Mouse (Mus musculus) small intestine, adult 2 months (tissue): Measurements from ENCODE around the gene Gm3095. TPM values are rescaled to one million over a fixed set of nuclear protein-coding genes. Genes with fewer than 3 reads are reported as not detected.
"Not testable (repeated sequence)": the region's sequence is repeated elsewhere in the genome, so short reads cannot be mapped to it uniquely, and the experiment has no call there.

ENCODE experiments used
- H3K27ac ChIP-seq: fragments of 200-500 bp; 2 replicates; pipeline ENCODE4 v1.5.1; 2012; ENCODE audit warnings: low read depth, low read length, control low read depth, inconsistent platforms; ENCODE audit not compliant: insufficient read depth
- H3K27me3 ChIP-seq: fragments of 200-500 bp; 2 replicates; pipeline ENCODE4 v1.6.1; 2012; ENCODE audit warnings: mild to moderate bottlenecking, moderate library complexity, low read length, inconsistent platforms; ENCODE audit not compliant: control insufficient read depth, insufficient read depth
- H3K36me3 ChIP-seq: fragments of 200-500 bp; 2 replicates; pipeline ENCODE4 v1.6.1; 2012; ENCODE audit warnings: mild to moderate bottlenecking, low read length, control low read depth, inconsistent platforms; ENCODE audit not compliant: control insufficient read depth, insufficient read depth
- H3K4me1 ChIP-seq: fragments of 200-500 bp; 2 replicates; pipeline ENCODE4 v1.6.1; 2012; ENCODE audit warnings: low read length, inconsistent platforms, mixed read lengths; ENCODE audit not compliant: control insufficient read depth, insufficient read depth, insufficient read length
- H3K4me3 ChIP-seq: fragments of 200-500 bp; 2 replicates; pipeline ENCODE4 v1.5.1; 2012; ENCODE audit warnings: low read depth, mild to moderate bottlenecking, control low read depth, inconsistent platforms, low read length, moderate library complexity
- WGBS: fragments of 180-500 bp; shearing (Covaris S2); methylation state at CpG from one replicate; pipeline ENCODE4 v1.1.7; 2018; 5-methylcytosine and 5-hydroxymethylcytosine counted together
- polyA plus RNA-seq: library from polyadenylated mRNA; depleted of rRNA; stranded (reverse); fragments of >200 nt; gene quantifications from 2 replicates; pipeline ENCODE4 v1.2.3, GENCODE M21; 2012; rRNA removed

The Gm3095 gene
- not detected in 2 replicates for polyA plus RNA-seq

DNA sequence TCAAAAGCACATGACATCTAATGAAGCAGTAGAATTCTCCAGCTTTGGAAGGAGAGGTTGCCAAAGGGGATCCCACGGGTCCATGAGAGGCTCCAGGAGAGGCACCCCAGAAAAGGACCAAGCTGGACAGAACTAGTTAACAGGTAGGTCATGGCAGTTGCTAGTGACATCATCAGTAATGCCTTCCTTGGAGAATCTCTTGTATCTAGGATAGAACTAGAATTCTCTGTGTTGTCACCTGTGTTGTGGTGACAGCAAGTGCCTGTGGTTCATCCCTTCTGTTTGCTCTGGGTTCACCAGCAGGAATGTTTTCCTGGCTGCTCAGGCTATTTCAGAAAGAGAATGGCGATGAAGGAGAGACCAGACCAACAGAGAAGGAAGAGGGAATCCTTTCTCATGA is at the start of gene Gm3095:
Gene Gm3095 (plus strand): TSS at position 301 of the 400 bp plus-strand sequence.
- not testable (repeated sequence) for H3K27me3 ChIP-seq, H3K36me3 ChIP-seq, H3K4me3 ChIP-seq, H3K27ac ChIP-seq, H3K4me1 ChIP-seq
- WGBS, result no CpG with 5 or more reads among the region's 2 CpGs

DNA sequence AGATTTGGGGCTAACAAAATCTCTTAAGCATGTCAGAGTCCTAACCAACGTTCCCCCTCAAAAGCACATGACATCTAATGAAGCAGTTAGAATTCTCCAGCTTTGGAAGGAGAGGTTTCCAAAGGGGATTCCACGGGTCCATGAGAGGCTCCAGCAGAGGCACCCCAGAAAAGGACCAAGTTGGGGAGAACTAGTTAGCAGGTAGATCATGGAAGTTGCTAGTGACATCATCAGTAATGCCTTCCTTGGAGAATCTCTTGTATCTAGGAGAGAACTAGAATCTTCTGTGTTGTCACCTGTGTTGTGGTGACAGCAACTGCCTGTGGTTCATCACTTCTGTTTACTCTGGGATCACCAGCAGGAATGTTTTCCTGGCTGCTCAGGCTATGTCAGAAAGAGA is 31.9 kb upstream of the Gm3095 start, which contains the start of gene Gm3029:
Gene Gm3029 (plus strand): TSS at position 301 of the 400 bp plus-strand sequence.
- H3K4me3 ChIP-seq, H3K27ac ChIP-seq, H3K36me3 ChIP-seq, H3K27me3 ChIP-seq, H3K4me1 ChIP-seq: not testable (repeated sequence)
- WGBS, result 36% methylated on average over 1 of the region's 2 CpGs

DNA sequence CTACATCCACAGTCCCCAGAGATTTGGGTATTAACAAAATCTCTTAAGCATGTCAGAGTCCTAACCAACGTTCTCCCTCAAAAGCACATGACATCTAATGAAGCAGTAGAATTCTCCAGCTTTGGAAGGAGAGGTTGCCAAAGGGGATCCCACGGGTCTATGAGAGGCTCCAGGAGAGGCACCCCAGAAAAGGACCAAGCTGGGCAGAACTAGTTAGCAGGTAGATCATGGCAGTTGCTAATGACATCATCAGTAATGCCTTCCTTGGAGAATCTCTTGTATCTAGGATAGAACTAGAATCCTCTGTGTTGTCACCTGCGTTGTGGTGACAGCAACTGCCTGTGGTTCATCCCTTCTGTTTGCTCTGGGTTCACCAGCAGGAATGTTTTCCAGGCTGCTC is 34.7 kb downstream of the Gm3095 start, which contains the start of gene Gm3099:
Gene Gm3099 (plus strand): TSS at position 301 of the 400 bp plus-strand sequence.
- WGBS, result 74% methylated on average over 2 of the region's 3 CpGs
- not testable (repeated sequence) for H3K4me3 ChIP-seq, H3K36me3 ChIP-seq, H3K27ac ChIP-seq, H3K27me3 ChIP-seq, H3K4me1 ChIP-seq

Other genes with a start within 250 kb of the Gm3095 start
- gene Gm3002, start 153.5 kb upstream of the Gm3095 start, polyA plus RNA-seq, result not detected in 2 replicates
- gene Gm3033, start 117.3 kb upstream of the Gm3095 start, polyA plus RNA-seq, result 0.06 TPM in 1 of 2 replicates, not detected in the other
- not detected in 2 replicates for gene Gm2916, start 79.4 kb upstream of the Gm3095 start, polyA plus RNA-seq
- gene Gm3029, start 31.8 kb upstream of the Gm3095 start, polyA plus RNA-seq, result not detected in 2 replicates
- not detected in 2 replicates for gene Gm3099, start 34.8 kb downstream of the Gm3095 start, polyA plus RNA-seq
- not detected in 2 replicates for gene Gm5796, start 60.4 kb downstream of the Gm3095 start, polyA plus RNA-seq
- gene Gm3115, start 120.6 kb downstream of the Gm3095 start, polyA plus RNA-seq, result not detected in 2 replicates
- not detected in 2 replicates for gene Gm8108, start 147.0 kb downstream of the Gm3095 start, polyA plus RNA-seq
- gene Gm3127, start 201.5 kb downstream of the Gm3095 start, polyA plus RNA-seq, result not detected in 2 replicates
- not detected in 2 replicates for gene Gm2974, start 219.0 kb downstream of the Gm3095 start, polyA plus RNA-seq